Mouse (Mus musculus): ENCODE results near the gene St8sia1. TPM values are rescaled to one million over a fixed set of nuclear protein-coding genes. Genes with fewer than 3 reads are reported as not detected.

St8sia1 gene
- polyA plus RNA-seq, 1 experiment from 2014 or later = 0.23 TPM

DNA sequence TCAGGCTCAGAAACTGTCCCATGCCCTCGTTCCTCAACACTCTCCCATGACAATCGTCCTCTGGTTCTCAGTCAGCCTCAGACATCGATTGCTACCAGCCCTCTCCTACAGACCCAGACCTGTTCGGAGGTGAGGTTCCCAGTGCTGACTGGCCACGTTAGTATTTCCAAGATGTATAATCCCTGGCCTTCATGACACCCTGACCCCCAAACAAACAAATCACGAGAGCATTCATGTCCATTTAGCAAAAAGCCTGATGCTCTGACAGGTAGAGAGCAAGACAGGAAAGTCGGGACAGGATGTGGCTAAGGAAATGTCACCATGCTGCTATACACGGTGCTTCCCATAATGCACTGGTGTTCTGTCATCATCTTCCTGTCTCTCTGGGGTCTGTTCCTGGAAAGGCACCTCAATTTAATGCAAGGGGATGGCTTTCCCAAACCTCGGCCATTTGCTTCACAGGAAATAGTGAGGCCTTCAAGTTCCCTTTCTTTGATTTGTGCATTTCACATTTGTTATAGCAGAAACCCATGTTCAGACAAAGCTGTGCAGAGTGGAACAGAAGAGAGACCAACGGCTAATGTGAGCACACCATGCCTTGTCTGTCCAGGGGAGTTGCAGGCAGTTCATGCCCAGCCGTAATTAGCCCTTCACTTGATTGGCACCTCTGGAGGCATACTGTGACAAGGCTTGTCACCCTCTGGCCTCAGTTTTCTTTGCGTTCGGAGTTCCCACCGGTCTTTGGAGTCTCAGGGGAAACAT lies 184.3 kb downstream of the St8sia1 start:
- Histone ChIP-seq H3K4me3 (ENCODE audit: low read depth, low read length) (no peak overlapping the region), H3K4me1 (replicated peaks; ENCODE audit: control insufficient read depth, insufficient read depth) (no peaks in the 10 kb centered on the region), H3K9me3 (ENCODE audit: control insufficient read depth, low read length) (no peaks in the 10 kb centered on the region), H3K9ac (ENCODE audit: low read length) (no peak overlapping the region), H3K36me3 (ENCODE audit: control insufficient read depth, insufficient read depth, low read length) (peaks cover 7% of the 10 kb centered on the region; the same call in 1 of the 2 replicates), H3K27me3 (ENCODE audit: control insufficient read depth, insufficient read depth, low read length) (no peaks in the 10 kb centered on the region), H3K4me2 (replicated peaks; ENCODE audit: low read depth) (no peak overlapping the region), H3K27ac (replicated peaks) (no peak overlapping the region)
- no peak for TF ChIP-seq CTCF (IDR thresholded peaks at IDR 0.05; ENCODE audit: low read depth)
- TF ChIP-seq EP300 (optimal IDR thresholded peaks at IDR 0.05) = no peak
- DNase-seq (ENCODE audit: low spot score) = no peak
- WGBS = 71% methylated on average over 14 of the region's 14 CpGs
- ATAC-seq (ENCODE audit: low FRiP score, low TSS enrichment) = no peak

DNA sequence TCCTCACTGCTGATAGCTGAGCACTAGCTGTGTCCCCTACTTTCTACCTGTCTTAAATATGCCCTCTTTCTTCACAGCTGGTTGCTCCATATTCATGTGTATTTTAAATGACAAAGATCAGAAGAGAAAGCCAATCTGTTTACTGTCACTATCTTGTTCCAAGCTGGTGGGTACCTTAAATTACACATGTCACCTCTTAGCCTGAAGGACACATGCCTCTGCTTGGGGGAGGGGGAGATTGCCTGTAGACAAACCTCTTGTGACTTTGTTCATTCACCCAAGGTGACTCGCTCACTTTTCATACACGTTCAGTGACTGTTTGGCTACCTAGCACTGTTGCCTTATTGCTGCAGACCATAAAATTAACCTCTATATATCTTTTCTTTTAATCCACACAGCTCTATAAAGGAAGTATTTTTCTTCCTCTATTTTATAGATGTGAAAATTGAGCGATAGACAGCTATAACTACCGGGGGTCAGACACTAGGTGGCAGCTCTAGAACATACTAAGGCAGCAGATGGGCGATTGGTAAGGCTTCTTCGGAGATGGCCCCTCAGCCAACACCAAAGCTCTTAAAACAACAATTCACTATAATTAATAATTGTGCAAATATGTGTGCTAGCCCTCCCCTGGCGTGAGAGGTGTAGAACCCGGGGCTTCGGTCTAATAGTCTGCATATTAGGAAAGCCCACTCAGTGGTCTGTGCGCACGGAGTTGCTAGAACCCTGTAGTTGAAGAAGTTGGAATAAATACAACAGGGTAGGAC lies 185.0 kb downstream of the St8sia1 start:
- H3K4me2 ChIP-seq (replicated peaks; ENCODE audit: low read depth) = no peak overlapping the region
- H3K27ac ChIP-seq (replicated peaks) = no peak overlapping the region
- no peak overlapping the region for H3K9ac ChIP-seq (ENCODE audit: low read length)
- 41% methylated on average over 11 of the region's 11 CpGs for WGBS
- ATAC-seq (ENCODE audit: low FRiP score, low TSS enrichment) (no peak), DNase-seq (ENCODE audit: low spot score) (peak; percentile 23)
- H3K9me3 ChIP-seq (ENCODE audit: control insufficient read depth, low read length) = no peaks in the 10 kb centered on the region
- H3K36me3 ChIP-seq (ENCODE audit: control insufficient read depth, insufficient read depth, low read length) = peaks cover 8% of the 10 kb centered on the region; the same call in 1 of the 2 replicates
- no peak overlapping the region for H3K4me3 ChIP-seq (ENCODE audit: low read depth, low read length)
- no peak for TF ChIP-seq EP300 (optimal IDR thresholded peaks at IDR 0.05)
- TF ChIP-seq CTCF (IDR thresholded peaks at IDR 0.05; ENCODE audit: low read depth) = peak; percentile 76
- no peaks in the 10 kb centered on the region for H3K4me1 ChIP-seq (replicated peaks; ENCODE audit: control insufficient read depth, insufficient read depth)
- no peaks in the 10 kb centered on the region for H3K27me3 ChIP-seq (ENCODE audit: control insufficient read depth, insufficient read depth, low read length)

DNA sequence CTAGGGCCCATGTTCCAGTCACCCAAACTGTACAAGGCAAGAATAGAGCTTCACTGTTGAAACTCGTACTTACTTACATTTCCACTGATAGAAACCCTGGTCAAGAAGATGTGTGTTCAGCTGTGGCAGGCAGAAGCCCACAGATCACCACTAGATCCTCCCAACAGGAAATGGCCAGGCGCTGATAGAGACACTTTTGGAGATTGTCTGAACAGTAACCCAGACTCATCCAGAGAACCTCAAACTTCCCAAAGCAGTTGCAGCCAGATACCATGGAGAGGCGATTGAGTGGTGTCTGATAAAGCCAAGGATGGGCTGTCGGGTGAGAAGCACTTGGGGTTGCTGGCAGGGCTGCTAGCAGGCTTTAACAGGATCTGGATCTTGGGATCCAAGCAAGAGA lies 187.3 kb downstream of the St8sia1 start:
- no peak for ATAC-seq (ENCODE audit: low FRiP score, low TSS enrichment)
- Histone ChIP-seq H3K4me2 (replicated peaks; ENCODE audit: low read depth) (no peak overlapping the region), H3K4me1 (replicated peaks; ENCODE audit: control insufficient read depth, insufficient read depth) (no peaks in the 10 kb centered on the region), H3K36me3 (ENCODE audit: control insufficient read depth, insufficient read depth, low read length) (peaks cover 18% of the 10 kb centered on the region; the same call in 1 of the 2 replicates), H3K9ac (ENCODE audit: low read length) (no peak overlapping the region), H3K4me3 (ENCODE audit: low read depth, low read length) (no peak overlapping the region), H3K27ac (replicated peaks) (no peak overlapping the region), H3K9me3 (ENCODE audit: control insufficient read depth, low read length) (no peaks in the 10 kb centered on the region), H3K27me3 (ENCODE audit: control insufficient read depth, insufficient read depth, low read length) (no peaks in the 10 kb centered on the region)
- TF ChIP-seq CTCF (IDR thresholded peaks at IDR 0.05; ENCODE audit: low read depth) = no peak
- no peak for TF ChIP-seq EP300 (optimal IDR thresholded peaks at IDR 0.05)
- 80% methylated on average over 4 of the region's 4 CpGs for WGBS
- no peak for DNase-seq (ENCODE audit: low spot score)

DNA sequence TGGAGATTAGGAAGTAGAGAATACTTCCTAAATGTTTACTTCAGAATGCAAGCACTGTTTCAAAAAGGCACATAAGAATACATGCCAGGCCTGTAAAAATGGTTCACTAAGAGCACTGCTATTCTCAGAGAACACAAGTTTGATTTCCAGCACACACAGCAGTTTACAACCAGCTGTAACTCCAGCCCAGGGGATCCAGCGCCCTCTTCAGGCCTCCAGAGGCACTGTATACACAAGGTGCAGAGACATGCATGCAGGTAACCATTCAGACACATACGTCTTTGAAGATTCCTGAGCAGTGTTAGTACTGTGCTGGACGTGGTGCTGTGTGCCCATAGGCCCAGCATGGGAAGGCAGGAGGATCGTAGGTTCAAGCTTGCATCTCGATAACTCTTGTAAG lies 190.7 kb downstream of the St8sia1 start:
- TF ChIP-seq EP300 (optimal IDR thresholded peaks at IDR 0.05) (no peak), CTCF (IDR thresholded peaks at IDR 0.05; ENCODE audit: low read depth) (peak; percentile 40)
- Histone ChIP-seq H3K27me3 (ENCODE audit: control insufficient read depth, insufficient read depth, low read length) (no peaks in the 10 kb centered on the region), H3K4me1 (replicated peaks; ENCODE audit: control insufficient read depth, insufficient read depth) (no peaks in the 10 kb centered on the region), H3K9ac (ENCODE audit: low read length) (no peak overlapping the region), H3K4me3 (ENCODE audit: low read depth, low read length) (no peak overlapping the region), H3K36me3 (ENCODE audit: control insufficient read depth, insufficient read depth, low read length) (peaks cover 24% of the 10 kb centered on the region), H3K9me3 (ENCODE audit: control insufficient read depth, low read length) (no peaks in the 10 kb centered on the region), H3K27ac (replicated peaks) (no peak overlapping the region), H3K4me2 (replicated peaks; ENCODE audit: low read depth) (no peak overlapping the region)
- 91% methylated on average over 5 of the region's 5 CpGs for WGBS
- peak; percentile 36; the same call in 1 of the 2 replicates for ATAC-seq (ENCODE audit: low FRiP score, low TSS enrichment)
- DNase-seq (ENCODE audit: low spot score) = no peak

DNA sequence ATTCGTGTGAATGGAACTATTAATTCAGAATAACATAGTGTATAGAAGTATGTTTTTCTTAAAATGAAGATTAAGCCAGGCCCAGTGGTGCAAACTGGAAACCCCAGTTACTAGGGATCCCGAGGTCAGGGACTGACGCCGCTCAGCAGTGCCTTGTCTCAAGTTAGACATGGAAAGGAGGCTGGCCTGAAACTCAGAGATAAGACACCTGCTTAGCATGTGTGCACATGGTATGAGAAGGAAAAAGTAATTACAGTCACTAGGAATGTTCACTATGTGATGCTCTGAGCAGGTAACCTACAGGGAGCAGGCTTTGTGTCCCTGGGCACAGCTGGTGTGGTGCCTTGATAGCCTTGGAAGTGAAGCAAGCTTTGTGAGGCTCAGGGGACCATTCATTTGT lies 192.6 kb downstream of the St8sia1 start:
- no peak for TF ChIP-seq CTCF (IDR thresholded peaks at IDR 0.05; ENCODE audit: low read depth)
- no peak for TF ChIP-seq EP300 (optimal IDR thresholded peaks at IDR 0.05)
- 81% methylated on average over 4 of the region's 4 CpGs for WGBS
- Histone ChIP-seq H3K27ac (replicated peaks) (no peak overlapping the region), H3K9me3 (ENCODE audit: control insufficient read depth, low read length) (no peaks in the 10 kb centered on the region), H3K27me3 (ENCODE audit: control insufficient read depth, insufficient read depth, low read length) (no peaks in the 10 kb centered on the region), H3K4me2 (replicated peaks; ENCODE audit: low read depth) (no peak overlapping the region), H3K4me3 (ENCODE audit: low read depth, low read length) (no peak overlapping the region), H3K36me3 (ENCODE audit: control insufficient read depth, insufficient read depth, low read length) (peaks cover 32% of the 10 kb centered on the region), H3K9ac (ENCODE audit: low read length) (no peak overlapping the region), H3K4me1 (replicated peaks; ENCODE audit: control insufficient read depth, insufficient read depth) (no peaks in the 10 kb centered on the region)
- no peak for DNase-seq (ENCODE audit: low spot score)
- ATAC-seq (ENCODE audit: low FRiP score, low TSS enrichment) = no peak

Other genes with a start within 250 kb of the St8sia1 start
- gene Cmas, start 207.8 kb downstream of the St8sia1 start, polyA plus RNA-seq (2015; fragmentation: Nextera tagmentation; extraction: Ambion mirVana) = 79.5 and 80.7 TPM in 2 replicates
- not detected in 2 replicates for gene Sult6b2, start 159.9 kb downstream of the St8sia1 start, polyA plus RNA-seq (2015; fragmentation: Nextera tagmentation; extraction: Ambion mirVana)
- 7.7 and 8.3 TPM in 2 replicates for gene C2cd5, start 135.7 kb upstream of the St8sia1 start, polyA plus RNA-seq (2015; fragmentation: Nextera tagmentation; extraction: Ambion mirVana)
- 10.7 and 11.0 TPM in 2 replicates for gene Etnk1, start 202.8 kb upstream of the St8sia1 start, polyA plus RNA-seq (2015; fragmentation: Nextera tagmentation; extraction: Ambion mirVana)

All from stomach, postnatal 0 days (tissue).